Mouse (Mus musculus) forebrain, postnatal 0 days (tissue): ENCODE measurements around the gene Rgmb. TPM values are rescaled to one million over a fixed set of nuclear protein-coding genes. Genes with fewer than 3 reads are reported as not detected.

ENCODE experiments used
- ATAC-seq: fragments of 200-750 bp; cut with Nextera tagmentation; 2 replicates; pipeline ENCODE4 v1.8.0; 2017; ENCODE audit warnings: mild to moderate bottlenecking, moderate library complexity
- DNase-seq: peaks from one replicate; pipeline ENCODE4 v3.0.0-alpha.2; 2015
- H3K27ac ChIP-seq: fragments of 300-500 bp; sonication (generic); 2 replicates; pipeline ENCODE4 v1.5.1; 2014; ENCODE audit warnings: low read depth, mild to moderate bottlenecking, antibody characterized with exemption, low read length, moderate library complexity, mixed read lengths
- H3K27me3 ChIP-seq: fragments of 300-500 bp; sonication (generic); 2 replicates; pipeline ENCODE4 v1.6.1; 2014; ENCODE audit warnings: mild to moderate bottlenecking, low read length, mixed read lengths; ENCODE audit not compliant: insufficient read depth
- H3K36me3 ChIP-seq: fragments of 300-500 bp; sonication (generic); 2 replicates; pipeline ENCODE4 v1.6.1; 2014; ENCODE audit warnings: mild to moderate bottlenecking, moderate library complexity; ENCODE audit not compliant: insufficient read depth
- H3K4me1 ChIP-seq: fragments of 300-500 bp; sonication (generic); 2 replicates; pipeline ENCODE4 v1.6.1; 2014; ENCODE audit warnings: antibody characterized with exemption; ENCODE audit not compliant: insufficient read depth
- H3K4me2 ChIP-seq: fragments of 300-500 bp; sonication (generic); 2 replicates; pipeline ENCODE4 v1.6.1; 2014; ENCODE audit warnings: low read depth, mild to moderate bottlenecking, moderate library complexity
- H3K4me3 ChIP-seq: fragments of 300-500 bp; sonication (generic); 2 replicates; pipeline ENCODE4 v1.5.1; 2014; ENCODE audit warnings: low read depth, low read length, mixed read lengths
- H3K9ac ChIP-seq: fragments of 300-500 bp; sonication (generic); 2 replicates; pipeline ENCODE4 v1.6.1; 2014; ENCODE audit warnings: mild to moderate bottlenecking
- H3K9me3 ChIP-seq: fragments of 300-500 bp; sonication (generic); 2 replicates; pipeline ENCODE4 v1.6.1; 2016; ENCODE audit warnings: low read length
- CTCF ChIP-seq: sonication (generic); IDR thresholded peaks from 2 replicates; pipeline ENCODE4 v1.5.1; 2016; ENCODE audit warnings: antibody characterized with exemption, control low read depth, low read depth
- WGBS: fragments of 180-500 bp; shearing (Covaris S2); extraction: QIAGEN DNeasy Blood & Tissue Kit; methylation state at CpG from one replicate; pipeline ENCODE4 v1.1.7; 2014; 5-methylcytosine and 5-hydroxymethylcytosine counted together
- polyA plus RNA-seq: library from polyadenylated mRNA; unstranded; fragments of >200 nt; fragmentation: Nextera tagmentation; extraction: Ambion mirVana; gene quantifications from 2 replicates; pipeline ENCODE4 v1.2.1, GENCODE M21; 2015
- total RNA-seq: library from RNA; depleted of rRNA; stranded (reverse); fragments of >200 nt; gene quantifications from 2 replicates; pipeline ENCODE4 v1.2.3, GENCODE M21; 2014; rRNA removed

The Rgmb gene
- total RNA-seq (64.7 and 81.4 TPM in 2 replicates), polyA plus RNA-seq (40.6 and 48.1 TPM in 2 replicates)

DNA sequence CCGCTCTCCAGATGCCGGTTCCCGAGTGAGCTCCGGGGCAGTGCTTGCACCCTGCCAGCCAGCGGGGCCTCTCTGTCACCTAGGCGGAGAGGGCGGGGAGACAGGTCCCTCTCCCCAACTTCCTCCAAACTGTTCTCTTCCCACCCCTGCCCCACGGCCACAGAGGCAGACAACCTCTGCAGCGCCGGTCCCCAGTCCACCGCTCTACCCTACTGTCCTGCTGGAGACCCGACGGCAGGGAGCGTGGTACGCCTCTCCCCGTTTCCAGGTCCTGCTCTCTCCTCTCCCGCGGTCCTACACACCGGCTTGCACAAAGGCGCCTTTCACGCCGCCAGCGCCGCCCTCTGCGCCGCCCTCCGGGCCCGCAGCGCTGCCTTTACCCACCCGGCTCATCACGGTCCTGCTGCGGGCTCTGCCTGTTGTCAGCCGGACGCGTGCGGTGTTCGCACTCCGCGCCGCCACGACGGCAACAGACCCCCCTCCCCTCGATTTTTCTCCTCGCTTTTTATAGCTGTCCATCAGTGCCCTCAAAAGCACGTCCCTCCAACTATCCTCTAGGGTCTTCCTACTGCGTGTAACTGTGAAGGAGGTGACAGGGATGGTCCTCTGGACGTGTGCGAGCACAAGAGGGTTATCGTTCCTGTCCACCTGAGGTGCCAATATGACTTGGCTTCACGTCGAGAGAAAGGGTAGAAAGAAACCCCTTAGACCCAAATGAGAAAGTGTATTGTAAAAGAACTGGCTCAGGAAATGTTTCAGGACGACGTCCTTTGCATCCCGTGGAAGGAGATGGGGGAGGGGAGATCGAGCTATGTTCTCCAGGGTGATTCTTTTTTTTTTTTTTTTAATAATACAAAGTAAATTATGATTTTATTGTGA is at the start of gene Rgmb:
Gene Rgmb, minus strand, starts transcription at position 274 of the 879 bp plus-strand sequence.
- ATAC-seq, result peak; percentile 16; the same call in 1 of the 2 replicates
- Histone ChIP-seq H3K9ac (peak within 1 kb of the TSS; percentile 69), H3K4me1 (peaks cover 13% of the 10 kb centered on the region; the same call in 1 of the 2 replicates), H3K36me3 (no peaks in the 10 kb centered on the region), H3K27ac (peak within 1 kb of the TSS; percentile 82), H3K4me2 (peak within 1 kb of the TSS; percentile 82), H3K9me3 (no peaks in the 10 kb centered on the region), H3K4me3 (peak within 1 kb of the TSS; percentile 58), H3K27me3 (no peaks in the 10 kb centered on the region)
- DNase-seq, result peak; percentile 55
- TF ChIP-seq CTCF, result peak; percentile 27; the same call in 1 of the 2 replicates
- WGBS, result under 1% methylated on average over 55 of the region's 55 CpGs

DNA sequence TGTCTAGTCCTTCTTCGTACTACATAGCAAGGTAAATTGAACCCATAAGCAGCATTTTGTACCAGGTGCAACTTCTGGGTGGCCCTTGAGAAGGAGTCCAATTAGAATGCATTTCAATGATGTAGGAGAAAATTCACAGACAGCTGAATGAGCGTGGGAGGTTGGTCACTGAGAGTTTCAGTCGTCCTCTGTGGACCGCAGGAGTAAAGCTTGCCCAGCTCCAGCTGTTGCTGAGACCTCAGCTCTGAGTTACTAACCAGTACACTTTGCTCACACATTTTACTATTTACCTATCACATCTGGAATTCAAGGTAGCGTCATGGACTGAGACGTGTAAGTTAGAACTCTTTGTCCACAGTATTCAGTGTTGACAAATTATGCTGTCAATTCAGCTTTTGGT is 43.9 kb upstream of the Rgmb start:
- no peak overlapping the region for H3K27ac ChIP-seq
- TF ChIP-seq CTCF, result no peak
- ATAC-seq (no peak), DNase-seq (no peak)
- no peaks in the 10 kb centered on the region for H3K36me3 ChIP-seq
- H3K9me3 ChIP-seq, result no peaks in the 10 kb centered on the region
- H3K9ac ChIP-seq, result no peak overlapping the region
- no peak overlapping the region for H3K4me2 ChIP-seq
- H3K4me3 ChIP-seq, result no peak overlapping the region
- no peaks in the 10 kb centered on the region for H3K4me1 ChIP-seq
- H3K27me3 ChIP-seq, result no peaks in the 10 kb centered on the region
- 80% methylated on average over 6 of the region's 6 CpGs for WGBS

DNA sequence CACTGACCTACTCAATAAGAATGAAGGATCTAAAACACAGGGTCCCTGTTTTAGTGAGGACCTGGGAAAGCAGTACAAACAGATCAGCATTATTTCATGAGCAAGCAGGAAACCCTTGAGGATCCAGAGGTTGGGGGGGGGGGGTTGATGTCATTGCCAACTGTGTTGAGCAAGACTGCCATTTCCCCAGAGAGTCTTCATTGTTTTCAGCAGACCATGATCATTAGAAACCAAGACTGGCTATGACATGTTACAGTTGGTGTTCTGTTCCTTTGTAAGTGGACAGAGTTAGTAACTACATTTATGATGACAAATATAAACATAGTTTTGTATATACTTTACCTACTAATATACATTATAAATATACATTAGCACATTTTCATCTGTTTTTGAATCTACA is 41.3 kb upstream of the Rgmb start:
- ATAC-seq, result no peak
- no peak overlapping the region for H3K4me2 ChIP-seq
- no peak for TF ChIP-seq CTCF

DNA sequence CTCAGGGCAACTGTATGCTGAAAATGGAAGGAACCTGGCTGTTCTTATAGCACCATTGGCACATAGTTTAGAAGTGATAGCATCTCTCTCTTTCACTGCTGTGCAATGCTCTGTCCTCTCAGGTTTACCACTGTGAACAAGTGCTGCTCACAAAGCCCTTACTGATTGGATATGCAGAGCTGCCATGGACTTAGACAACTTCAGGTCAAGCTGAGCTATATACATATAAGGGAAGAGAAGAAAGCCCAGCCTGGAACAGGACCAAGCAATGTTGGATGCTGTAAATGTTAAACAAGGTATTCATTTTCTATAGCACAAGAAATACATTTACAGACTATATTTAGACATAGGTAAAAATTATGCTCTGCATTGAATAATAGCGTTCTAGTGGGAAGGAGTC is 34.4 kb upstream of the Rgmb start:
- Histone ChIP-seq H3K9me3 (no peaks in the 10 kb centered on the region), H3K36me3 (no peaks in the 10 kb centered on the region), H3K4me2 (no peak overlapping the region), H3K27me3 (no peaks in the 10 kb centered on the region), H3K9ac (no peak overlapping the region), H3K4me3 (no peak overlapping the region), H3K27ac (no peak overlapping the region), H3K4me1 (no peaks in the 10 kb centered on the region)
- DNase-seq (no peak), ATAC-seq (no peak)
- whole genome bisulfite sequencing, result 90% methylated on average over 1 of the region's 1 CpGs
- TF ChIP-seq CTCF, result no peak

More for the DNA sequence above, 41.3 kb upstream of the Rgmb start:
- H3K36me3 ChIP-seq, result no peaks in the 10 kb centered on the region
- H3K9me3 ChIP-seq, result no peaks in the 10 kb centered on the region
- H3K27ac ChIP-seq, result no peak overlapping the region
- H3K4me3 ChIP-seq, result no peak overlapping the region
- H3K9ac ChIP-seq, result no peak overlapping the region
- H3K4me1 ChIP-seq, result no peaks in the 10 kb centered on the region
- no peak for DNase-seq
- H3K27me3 ChIP-seq, result no peaks in the 10 kb centered on the region

DNA sequence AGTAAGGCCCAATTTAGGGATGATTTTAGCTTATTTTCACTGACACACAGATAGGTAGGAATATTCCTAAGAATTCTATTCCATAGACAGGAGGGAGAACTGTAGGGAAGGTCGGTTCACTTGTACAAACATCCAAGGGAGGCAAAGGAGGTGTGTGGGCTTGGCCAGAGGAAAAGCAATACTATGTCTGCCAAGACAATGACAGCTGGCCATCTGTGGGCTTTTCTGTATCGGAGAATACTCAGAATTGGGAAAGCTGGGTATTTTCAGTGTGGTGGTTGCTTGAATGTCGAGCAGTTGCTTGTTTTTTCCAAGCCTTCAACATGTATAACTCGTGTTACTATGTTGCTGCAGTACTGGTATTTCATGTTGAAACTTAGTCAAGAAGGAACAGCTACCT is 31.5 kb upstream of the Rgmb start:
- WGBS, result 46% methylated on average over 4 of the region's 4 CpGs
- peak; percentile 60 for ATAC-seq
- TF ChIP-seq CTCF, result no peak

DNA sequence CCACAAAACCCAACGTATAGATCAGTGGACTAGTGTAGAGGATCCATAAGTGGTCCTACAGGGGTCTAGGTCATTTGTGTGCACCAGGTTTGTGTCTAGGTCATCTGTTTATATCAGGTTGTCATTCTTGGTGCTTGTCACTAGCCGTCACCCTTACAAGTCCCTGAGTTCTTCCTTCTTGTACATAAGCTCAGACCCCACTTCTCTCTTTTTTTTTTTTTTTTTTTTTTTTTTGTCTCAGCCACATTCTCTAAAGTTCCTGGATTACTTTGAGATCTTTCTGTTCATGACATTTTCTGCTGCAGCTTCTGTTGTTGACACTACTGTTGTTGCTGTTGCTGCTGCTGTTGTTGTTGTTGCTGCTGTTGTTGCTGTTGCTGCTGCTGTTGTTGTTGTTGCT is 22.3 kb upstream of the Rgmb start:
- Histone ChIP-seq H3K4me1 (no peaks in the 10 kb centered on the region), H3K4me3 (no peak overlapping the region), H3K27me3 (no peaks in the 10 kb centered on the region), H3K9me3 (no peaks in the 10 kb centered on the region), H3K27ac (no peak overlapping the region), H3K36me3 (no peaks in the 10 kb centered on the region), H3K4me2 (no peak overlapping the region), H3K9ac (no peak overlapping the region)
- 59% methylated on average over 2 of the region's 2 CpGs for WGBS
- DNase-seq (no peak), ATAC-seq (no peak)
- no peak for TF ChIP-seq CTCF

More for the DNA sequence above, 31.5 kb upstream of the Rgmb start:
- Histone ChIP-seq H3K4me2 (no peak overlapping the region), H3K9me3 (no peaks in the 10 kb centered on the region), H3K27ac (no peak overlapping the region), H3K36me3 (no peaks in the 10 kb centered on the region), H3K9ac (no peak overlapping the region), H3K27me3 (no peaks in the 10 kb centered on the region), H3K4me1 (no peaks in the 10 kb centered on the region), H3K4me3 (no peak overlapping the region)
- peak; percentile 45 for DNase-seq

DNA sequence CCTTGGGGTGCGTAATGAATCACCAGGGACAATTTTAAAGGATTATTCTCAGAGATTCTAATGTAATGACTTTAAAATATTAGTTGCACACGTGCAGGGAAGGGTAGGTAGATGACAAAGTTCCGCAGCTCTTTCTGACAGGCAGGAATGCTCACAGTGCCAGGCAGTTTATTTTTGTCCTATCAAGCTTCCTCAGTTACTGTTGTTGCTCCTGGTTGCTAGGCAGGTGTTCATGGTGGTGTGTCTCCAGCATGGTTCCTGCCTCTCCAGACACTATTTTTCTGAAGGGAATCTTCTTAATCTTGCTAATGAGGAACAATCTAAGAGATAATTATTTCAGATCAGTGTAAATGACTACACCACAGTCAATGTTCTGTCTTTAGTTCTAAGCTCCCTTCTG is 19.7 kb upstream of the Rgmb start:
- TF ChIP-seq CTCF, result no peak
- no peak for DNase-seq
- 80% methylated on average over 3 of the region's 3 CpGs for WGBS
- Histone ChIP-seq H3K27ac (no peak overlapping the region), H3K9ac (no peak overlapping the region), H3K36me3 (no peaks in the 10 kb centered on the region), H3K4me2 (no peak overlapping the region), H3K4me3 (no peak overlapping the region), H3K9me3 (no peaks in the 10 kb centered on the region), H3K4me1 (no peaks in the 10 kb centered on the region), H3K27me3 (no peaks in the 10 kb centered on the region)
- no peak for ATAC-seq
